Mouse (Mus musculus): ENCODE results near the gene Gm21887.
"Not testable (repeated sequence)": the region's sequence is repeated elsewhere in the genome, so short reads cannot be mapped to it uniquely, and the experiment has no call there.

Gm21887 gene

DNA sequence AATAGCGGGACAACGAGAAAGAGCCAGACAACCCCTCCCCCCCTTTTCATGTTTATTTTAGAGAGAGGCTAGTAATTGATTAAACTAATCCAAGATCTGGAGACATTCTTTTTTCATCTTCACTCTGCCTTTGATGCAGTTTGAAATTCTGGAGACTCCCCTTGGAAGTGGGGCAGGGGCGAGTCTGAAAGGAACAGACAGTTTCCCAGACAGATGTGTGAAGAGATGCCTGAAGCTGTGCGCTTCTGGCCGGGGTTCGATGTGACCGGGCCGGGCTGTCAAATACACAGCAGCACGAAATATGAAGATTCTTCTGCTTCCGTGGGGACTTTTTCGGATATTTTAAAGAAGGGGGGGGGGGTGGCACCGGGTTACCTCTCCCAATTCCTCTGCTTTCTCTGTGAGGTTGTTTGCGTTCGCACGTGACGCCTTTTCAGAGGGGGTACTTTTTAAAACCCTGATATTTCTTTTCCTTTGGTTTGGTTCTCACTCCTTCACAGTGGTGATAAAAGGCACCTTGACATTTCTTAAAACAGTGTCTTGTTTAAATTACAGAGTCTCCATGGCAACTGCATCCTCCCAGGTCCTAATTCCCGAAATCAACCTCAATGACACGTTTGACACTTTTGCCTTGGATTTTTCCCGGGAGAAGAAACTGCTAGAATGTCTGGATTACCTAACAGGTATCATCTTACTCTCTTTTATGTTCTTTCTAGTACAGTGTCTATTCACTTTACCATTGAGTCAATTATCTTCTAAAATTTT is 25.9 kb upstream of the Gm21887 start:
- peak in 1 of 2 experiments; percentile 30 for DNase-seq (ENCODE audit: low spot score in 2 of 2)

DNA sequence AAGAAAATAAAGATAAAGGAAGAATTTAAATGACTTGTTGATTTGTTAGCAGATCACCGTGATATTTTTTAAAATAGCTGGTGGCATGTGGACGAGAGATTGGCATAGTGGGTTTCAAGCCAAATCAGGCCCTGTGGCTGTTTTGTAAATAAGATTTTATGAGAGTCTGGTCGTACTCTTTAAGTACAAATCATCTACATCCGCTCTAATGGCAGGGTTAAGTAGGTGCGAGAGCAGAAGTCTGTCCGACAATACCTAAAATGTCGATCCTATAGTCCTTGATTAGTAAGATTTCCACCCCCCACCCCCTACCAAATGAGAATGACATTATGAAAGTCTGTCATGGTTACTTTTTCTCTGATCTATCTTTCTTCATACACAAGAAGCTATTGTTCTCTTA is 25.1 kb upstream of the Gm21887 start:
- DNase-seq (ENCODE audit: low spot score in 2 of 2) = not testable (repeated sequence)

DNA sequence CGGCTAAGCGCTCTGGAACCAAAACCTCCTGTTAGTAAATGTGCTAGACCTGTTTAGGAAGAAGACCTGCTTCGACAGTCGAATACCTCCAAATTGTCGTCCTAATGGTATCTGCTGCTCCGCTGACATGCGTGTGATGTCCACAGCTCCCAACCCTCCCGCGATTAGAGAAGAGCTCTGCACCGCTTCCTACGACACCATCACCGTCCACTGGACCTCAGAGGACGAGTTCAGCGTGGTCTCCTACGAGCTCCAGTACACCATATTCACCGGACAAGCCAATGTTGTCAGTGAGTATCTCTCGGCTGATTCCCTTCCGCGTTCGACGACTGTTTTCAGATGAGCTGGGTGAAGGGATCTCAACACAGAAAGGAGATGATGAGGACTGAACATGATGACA is 24.6 kb upstream of the Gm21887 start:
- DNase-seq (ENCODE audit: low spot score in 2 of 2) = peak; percentile 44 to 55

DNA sequence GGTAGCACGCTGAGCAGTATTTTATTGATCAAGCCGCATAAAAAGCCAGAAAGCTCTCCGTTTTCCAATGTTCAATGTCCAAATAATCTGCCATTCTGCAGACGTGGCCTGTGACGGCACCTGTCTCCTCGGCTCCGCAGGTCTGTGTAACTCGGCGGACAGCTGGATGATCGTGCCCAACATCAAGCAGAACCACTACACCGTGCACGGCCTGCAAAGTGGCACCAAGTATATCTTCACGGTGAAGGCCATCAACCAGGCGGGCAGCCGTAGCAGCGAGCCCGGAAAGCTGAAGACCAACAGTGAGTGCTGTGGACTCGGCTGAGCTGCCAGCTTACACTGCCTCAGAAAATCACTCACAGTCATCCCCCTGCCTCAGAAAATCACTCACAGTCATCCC is 23.7 kb upstream of the Gm21887 start:
- DNase-seq (ENCODE audit: low spot score in 2 of 2) = peak; percentile 59 to 72

DNA sequence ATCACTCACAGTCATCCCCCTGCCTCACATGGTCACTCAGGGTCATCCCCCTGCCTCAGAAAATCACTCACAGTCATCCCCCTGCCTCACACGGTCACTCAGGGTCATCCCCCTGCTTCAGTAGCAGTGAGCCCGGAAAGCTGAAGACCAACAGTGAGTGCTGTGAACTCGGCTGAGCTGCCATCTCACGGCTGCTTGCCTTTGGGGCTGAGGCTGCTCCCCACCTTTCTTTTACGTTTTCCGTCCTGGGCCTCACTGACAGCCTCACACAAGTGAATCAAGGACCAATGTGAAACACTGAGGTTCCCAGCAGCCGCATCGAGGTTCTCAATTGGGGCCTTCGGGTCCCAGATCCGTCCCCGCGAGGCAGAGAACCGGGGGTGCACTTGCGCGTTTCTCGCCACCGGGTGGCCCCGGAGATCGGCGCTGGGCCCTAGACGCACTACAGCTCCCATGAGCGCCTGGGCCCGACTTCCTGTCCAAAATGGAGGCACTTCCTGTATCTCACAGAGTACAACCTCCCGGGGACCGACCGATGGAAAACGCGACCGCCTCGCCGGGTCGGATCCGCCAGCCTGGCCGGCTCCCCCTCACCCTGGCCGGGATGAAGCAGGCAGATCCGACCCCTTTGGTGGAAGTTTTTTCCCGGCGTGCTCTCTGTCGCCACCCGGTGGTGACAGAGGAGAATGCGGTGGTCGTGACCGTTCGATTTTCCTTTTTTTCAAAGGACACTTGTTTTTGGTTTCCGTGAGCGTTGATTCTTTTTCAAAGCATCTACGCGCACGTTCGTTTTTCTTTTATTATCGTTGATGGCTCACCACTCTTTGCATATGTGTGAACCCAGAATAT is 22.7 kb upstream of the Gm21887 start:
- DNase-seq (ENCODE audit: low spot score in 2 of 2) = peak; percentile 91 to 93

DNA sequence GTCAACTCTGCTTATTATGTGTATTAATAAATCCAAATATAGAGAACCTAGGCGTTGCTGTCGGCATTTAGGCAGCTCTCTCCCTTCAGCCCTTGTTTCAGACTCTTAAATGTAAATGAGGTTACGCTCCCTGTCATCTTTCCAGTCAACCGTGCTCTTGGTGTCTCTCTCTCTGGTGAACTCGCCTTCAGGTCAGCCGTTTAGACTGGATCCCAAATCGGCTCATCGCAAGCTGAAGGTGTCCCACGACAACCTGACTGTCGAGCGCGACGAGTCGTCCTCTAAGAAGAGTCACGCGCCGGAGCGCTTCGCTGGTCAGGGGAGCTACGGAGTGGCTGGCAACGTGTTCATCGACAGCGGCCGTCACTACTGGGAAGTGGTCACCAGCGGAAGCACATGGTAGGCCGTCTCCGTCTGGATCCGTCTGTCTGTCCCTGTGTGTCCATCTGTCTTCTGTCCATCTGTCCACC is 22.1 kb upstream of the Gm21887 start:
- peak; percentile 71 to 82 for DNase-seq (ENCODE audit: low spot score in 2 of 2)

DNA sequence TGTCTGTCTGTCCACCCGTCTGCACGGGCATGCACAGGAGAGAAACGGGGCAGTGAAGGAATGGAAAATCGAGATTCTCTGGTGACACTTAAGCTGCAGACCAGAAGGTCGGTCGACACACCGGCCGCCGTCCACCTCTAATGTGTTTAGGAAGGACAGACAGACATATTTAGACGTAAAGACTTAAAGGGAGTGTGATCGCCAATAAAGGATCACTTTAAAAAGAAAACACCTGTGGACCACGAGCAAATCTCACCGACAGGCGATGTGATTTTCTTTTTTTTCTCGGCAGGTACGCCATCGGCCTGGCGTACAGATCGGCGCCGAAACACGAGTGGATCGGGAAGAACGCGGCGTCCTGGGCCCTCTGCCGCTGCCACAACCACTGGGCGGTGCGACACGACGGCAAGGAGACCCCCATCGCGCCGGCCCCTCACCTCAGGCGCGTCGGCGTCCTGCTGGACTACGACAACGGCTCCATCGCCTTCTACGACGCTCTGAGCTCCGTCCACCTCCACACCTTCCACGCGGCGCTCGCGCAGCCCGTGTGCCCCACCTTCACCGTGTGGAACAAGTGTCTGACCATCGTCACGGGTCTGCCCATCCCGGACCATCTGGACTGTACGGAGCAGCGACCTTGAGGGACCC is 20.8 kb upstream of the Gm21887 start:
- peak; percentile 60 to 71 for DNase-seq (ENCODE audit: low spot score in 2 of 2)

DNA sequence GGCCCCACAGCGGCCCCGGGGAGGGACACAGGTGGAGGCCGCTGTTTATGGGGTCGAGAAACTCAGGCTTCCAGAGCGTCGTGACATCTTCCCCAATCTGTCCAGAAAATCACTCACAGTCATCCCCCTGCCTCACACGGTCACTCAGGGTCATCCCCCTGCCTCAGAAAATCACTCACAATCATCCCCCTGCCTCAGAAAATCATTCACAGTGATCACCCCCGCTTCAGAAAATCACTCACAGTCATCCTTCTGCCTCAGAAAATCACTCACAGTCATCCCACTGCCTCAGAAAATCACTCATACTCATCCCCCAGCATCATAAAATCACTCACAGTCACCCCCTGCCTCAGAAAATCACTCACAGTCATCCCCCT is 20.3 kb upstream of the Gm21887 start:
- DNase-seq (ENCODE audit: low spot score in 2 of 2) = not testable (repeated sequence)

DNA sequence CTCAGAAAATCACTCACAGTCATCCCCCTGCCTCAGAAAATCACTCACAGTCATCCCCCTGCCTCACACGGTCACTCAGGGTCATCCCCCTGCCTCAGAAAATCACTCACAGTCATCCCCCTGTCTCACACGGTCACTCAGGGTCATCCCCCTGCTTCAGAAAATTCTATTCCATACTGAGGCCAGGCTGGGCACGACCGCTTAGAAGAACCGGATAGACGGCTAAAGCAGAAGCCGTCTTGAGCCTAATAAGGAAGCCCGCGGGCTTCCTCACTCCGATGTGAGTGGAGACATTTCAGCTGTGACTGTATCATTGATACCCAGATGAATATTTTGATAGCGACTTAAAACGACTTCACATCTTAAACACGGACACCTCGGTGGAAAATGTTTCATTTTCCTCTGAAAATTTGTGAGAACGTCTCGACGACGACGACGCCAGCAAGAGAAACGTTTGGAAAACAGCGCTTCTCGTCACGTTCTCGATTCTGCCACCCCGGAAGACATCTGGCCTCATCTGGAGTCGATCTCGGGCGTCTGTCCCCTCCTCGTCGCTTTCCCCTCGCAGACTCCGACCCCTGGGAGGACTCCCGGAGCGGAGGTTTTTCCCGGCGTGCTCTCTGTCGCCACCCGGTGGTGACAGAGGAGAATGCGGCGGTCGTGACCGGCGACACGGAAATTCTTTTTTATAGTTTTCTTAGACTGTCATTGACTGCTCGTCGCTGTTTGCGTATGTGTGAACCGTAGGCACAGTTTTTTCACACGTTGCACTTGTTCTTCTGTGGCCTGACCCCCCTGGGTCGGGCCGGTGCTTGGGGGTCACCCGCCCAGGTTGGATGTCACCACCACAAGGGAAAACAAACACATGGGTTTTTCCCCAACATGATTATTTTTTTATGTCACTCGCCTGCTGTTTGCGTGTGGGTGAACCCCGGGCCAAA is 19.5 kb upstream of the Gm21887 start:
- peak; percentile 89 to 91 for DNase-seq (ENCODE audit: low spot score in 2 of 2)

DNA sequence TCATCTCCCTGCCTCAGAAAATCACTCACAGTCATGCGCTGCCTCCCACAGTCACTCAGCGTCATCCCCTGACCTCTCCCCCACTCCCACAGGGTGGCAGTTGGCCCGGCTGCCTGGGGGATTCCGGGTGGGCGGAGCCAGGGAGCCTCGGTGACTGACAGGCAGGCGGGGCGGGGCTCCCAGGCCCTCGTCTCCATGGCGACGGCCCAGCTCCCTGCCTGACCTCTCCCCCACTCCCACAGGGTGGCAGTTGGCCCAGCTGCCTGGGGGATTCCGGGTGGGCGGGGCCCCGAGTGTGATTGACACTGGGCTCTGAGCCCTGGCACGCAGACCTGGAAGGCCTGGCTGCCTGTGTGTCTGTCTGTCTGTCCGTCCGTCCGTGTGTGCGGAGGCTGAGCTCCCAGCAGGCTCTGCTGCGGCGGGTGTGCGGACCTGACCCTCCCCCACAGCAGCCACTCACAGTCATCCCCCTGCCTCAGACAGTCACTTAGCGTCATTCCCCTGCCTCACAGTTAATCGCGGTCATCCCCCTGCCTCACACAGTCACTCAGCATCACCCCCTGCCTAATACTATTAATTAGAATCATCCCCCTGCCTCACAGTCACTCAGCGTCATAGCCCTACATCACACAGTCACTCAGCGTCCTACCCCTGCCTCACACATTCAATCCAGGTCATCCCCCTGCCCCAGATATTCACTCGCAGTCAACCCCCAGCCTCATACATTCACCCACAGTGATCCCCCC is 18.2 kb upstream of the Gm21887 start:
- DNase-seq (ENCODE audit: low spot score in 2 of 2) = peak; percentile 90 to 98

DNA sequence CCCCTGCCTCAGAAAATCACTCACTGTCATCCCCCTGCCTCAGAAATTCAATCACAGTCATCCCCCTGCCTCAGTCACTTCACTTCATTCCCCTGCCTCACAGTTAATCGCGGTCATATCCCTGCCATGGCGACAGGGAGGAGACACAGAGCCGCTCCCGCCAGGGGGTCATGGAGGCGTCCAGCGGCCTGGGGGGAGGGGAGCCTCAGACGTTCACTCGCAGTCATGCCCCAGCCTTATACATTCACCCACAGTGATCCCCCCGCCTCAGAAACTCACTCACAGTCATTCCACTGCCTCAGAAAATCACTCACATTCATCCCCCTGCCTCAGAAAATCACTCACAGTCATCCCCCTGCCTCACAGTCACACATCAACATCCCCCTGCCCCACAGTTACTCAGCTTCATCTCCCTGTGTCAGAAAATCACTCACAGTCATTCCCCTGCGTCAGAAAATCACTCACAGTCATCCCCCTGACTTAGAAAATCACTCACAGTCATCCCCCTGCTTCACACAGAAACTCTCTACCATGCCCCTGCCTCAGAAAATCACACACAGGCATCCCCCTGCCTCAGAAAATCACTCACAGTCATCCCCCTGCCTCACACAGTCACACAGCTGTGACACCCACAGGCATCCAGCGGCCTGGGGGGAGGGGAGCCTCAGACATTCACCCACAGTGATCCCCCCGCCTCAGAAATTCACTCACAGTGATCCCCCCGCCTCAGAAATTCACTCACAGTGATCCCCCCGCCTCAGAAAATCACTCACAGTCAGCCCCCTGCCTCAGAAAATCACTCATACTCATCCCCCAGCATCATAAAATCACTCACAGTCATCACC is 17.2 kb upstream of the Gm21887 start:
- peak; percentile 11 to 56 for DNase-seq (ENCODE audit: low spot score in 2 of 2)

DNA sequence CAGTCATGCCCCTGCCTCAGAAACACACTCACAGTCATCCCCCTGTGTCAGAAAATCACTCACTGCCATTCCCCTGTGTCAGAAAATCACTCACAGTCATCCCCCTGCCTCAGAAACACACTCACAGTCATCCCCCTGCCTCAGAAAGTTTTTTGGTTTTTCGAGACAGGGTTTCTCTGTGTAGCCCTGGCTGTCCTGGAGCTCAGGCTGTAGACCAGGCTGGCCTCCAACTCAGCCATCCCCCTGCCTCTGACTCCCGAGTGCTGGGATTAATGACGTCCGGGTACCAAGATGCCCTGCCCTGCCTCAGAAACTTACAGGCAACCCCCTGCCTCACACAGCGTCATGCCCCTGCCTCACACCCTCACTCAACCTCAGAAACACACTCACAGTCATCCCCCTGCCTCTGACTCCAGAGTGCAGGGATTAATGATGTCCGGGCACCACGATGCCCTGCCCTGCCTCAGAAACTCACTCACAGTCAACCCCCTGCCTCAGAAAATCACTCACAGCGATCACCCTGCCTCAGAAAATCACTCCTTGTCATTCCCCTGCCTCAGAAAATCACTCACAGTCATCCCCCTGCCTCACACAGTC is 16.4 kb upstream of the Gm21887 start:
- peak in 1 of 2 experiments; percentile 31 for DNase-seq (ENCODE audit: low spot score in 2 of 2)

DNA sequence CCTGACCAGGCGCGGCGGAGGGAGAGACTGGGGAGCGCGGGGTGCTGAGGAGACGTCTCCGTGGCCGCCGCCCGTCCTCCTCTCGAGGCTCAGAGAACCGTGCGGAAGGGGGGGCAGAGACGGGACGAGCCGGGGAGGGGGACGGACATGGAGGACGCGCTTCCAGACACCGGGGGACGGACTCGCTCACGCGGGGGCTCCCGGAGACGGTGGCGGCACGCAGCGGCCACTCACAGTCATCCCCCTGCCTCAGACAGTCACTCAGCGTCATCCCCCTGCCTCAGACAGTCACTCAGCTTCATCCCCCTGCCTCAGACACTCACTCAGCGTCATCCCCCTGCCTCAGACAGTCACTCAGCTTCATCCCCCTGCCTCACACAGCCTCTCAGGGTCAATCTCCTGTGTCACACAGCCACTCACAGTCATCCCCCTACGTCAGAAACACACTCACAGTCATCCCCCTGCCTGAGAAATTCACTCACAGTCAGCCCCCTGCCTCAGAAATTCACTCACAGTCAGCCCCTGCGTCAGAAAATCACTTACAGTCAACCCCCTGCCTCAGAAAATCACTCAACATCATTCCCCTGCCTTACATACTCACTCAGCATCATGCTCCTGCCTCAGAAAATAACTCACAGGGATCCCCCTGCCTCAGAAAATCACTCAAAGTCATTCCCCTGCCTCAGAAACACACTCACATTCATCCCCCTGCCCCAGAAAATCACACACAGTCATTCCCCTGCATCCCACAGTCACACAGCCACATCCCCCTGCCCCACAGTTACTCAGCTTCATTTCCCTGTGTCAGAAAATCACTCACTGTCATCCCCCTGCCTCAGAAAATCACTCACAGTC is 15.2 kb upstream of the Gm21887 start:
- DNase-seq (ENCODE audit: low spot score in 2 of 2) = not testable (repeated sequence)

DNA sequence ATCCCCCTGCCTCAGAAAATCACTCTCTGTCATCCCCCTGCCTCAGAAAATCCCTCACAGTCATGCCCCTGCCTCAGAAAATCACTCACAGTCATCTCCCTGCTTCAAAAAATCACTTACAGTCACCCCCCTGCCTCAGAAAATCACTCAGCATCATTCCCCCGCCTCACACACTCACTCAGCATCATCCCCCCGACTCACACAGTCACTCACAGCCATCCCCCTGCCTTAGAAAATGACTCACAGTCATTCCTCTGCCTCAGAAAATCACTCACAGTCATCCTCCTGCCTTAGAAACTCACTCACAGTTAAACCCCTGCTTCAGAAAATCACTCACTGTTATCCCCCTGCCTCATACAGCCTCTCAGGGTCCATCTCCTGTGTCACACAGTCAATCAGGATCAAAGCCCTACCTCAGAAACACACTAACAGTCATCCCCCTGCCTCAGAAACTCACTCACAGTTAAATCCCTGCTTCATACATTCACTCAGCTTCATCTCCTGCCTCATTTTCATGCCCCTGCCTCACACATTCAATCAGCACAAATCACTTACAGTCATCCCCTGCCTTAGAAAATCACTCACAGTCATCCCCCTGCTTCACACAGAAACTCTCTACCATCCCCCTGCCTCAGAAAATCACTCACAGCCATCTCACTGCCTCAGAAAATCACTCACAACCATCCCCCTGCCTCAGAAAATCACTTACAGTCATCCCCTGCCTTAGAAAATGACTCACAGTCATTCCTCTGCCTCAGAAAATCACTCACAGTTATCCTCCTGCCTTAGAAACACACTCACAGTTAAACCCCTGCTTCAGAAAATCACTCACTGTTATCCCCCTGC is 14.4 kb upstream of the Gm21887 start:
- DNase-seq (ENCODE audit: low spot score in 2 of 2) = not testable (repeated sequence)

DNA sequence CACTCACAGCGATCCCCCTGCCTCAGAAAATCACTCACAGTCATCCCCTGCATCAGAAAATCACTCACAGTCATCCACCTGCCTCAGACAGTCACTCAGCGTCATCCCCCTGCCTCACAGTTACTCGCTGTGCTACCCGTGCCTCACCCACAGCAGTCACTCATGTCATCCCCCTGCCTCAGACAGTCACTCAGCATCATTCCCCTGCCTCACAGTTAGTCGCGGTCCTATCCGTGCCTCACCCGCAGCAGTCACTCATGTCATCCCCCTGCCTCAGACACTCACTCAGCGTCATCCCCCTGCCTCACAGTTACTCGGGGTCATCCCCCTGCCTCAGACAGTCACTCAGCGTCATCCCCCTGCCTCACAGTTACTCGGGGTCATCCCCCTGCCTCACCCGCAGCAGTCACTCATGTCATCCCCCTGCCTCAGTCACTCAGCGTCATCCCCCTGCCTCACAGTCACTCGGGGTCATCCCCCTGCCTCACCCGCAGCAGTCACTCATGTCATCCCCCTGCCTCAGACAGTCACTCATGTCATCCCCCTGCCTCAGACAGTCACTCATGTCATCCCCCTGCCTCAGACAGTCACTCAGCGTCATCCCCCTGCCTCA is 13.4 kb upstream of the Gm21887 start:
- DNase-seq (ENCODE audit: low spot score in 2 of 2) = not testable (repeated sequence)

DNA sequence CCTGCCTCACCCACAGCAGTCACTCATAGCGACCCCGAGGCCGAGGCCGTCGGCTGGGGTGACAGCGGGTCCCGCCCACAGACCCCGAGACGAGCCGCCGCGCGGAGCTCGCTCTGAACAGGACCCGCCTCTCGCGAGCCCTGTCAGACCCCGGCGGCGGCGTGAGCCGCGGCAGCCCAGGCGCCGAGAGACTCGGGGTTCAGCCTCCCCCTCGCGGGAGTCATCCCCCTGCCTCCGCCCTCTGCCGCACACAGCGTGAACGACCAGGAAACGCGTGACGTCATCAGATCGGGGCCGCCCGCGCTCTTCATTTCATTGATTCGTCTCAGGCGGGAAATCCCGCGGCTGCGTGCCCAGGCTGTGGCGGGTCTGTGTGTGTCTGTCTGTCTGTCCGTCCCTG is 12.5 kb upstream of the Gm21887 start:
- peak; percentile 92 to 94 for DNase-seq (ENCODE audit: low spot score in 2 of 2)

DNA sequence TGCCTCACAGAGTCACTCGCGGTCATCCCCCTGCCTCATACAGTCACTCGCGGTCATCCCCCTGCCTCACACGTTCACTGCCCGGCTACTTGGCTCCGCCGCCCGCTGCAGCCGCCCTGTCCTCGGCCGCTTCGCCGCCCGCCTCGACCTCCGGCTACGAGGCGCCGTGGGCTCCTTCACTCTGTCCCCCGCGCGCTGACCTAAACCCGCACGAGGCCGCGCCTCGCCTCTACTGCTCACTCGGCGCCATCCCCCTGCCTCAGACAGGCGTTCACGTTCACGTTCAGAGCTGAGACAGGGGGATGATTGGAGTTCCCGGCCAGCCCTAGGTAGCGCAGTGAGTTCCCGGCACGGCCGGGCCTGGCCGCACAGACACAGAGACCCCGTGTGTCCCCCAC is 12.0 kb upstream of the Gm21887 start:
- not testable (repeated sequence) for DNase-seq (ENCODE audit: low spot score in 2 of 2)
